In genomic region chr3:31769193-31769592, GRCm38 (mm10) we compare ENCODE assay signal across 11 mouse cellular contexts.
DNase-seq lines count a peak whose midpoint lies in the region; ATAC-seq and TF ChIP-seq lines count a peak whose summit lies in the region.
"Had no signal": no experiment of that assay in that cellular context is flagged by ENCODE, and none has a peak within 500 bp of the region (broad histone marks: within the 10 kb centered on the region; RNA-seq: fewer than 3 reads in every experiment).

No protein-coding gene starts in this region.

- H3K9ac ChIP-seq in heart, adult 2 months (ENCODE audit: low read depth, low read length): no peak overlapping the region
- no peak overlapping the region for H3K9ac ChIP-seq in heart, embryonic 11.5 days (ENCODE audit: low read depth, low read length)
- no peak overlapping the region for H3K9ac ChIP-seq in lung, embryonic 14.5 days
- H3K9ac ChIP-seq in neural tube, embryonic 14.5 days (replicated peaks; ENCODE audit: low read depth, low read length): no peak overlapping the region
- H3K9ac ChIP-seq: embryonic facial prominence, embryonic 15.5 days had no signal

- intact Hi-C loops in heart, adult 2 months (cut with DNase I): no loop called here

- TF ChIP-seq POLR2A in heart, adult 2 months (IDR thresholded peaks at IDR 0.05; ENCODE audit: insufficient read depth, low read depth, low read length): no peak

- H3K4me1 ChIP-seq in heart, adult 2 months (ENCODE audit: control insufficient read depth, insufficient read depth, low read length): no peaks in the 10 kb centered on the region
- no peaks in the 10 kb centered on the region for H3K4me1 ChIP-seq in heart, embryonic 11.5 days (ENCODE audit: control insufficient read depth, insufficient read depth, low read length)
- H3K4me1 ChIP-seq in lung, embryonic 14.5 days (ENCODE audit: insufficient read depth): no peaks in the 10 kb centered on the region
- no peaks in the 10 kb centered on the region for H3K4me1 ChIP-seq in neural tube, embryonic 14.5 days (ENCODE audit: control insufficient read depth, insufficient read depth, low read length)
- H3K4me1 ChIP-seq: embryonic facial prominence, embryonic 15.5 days; heart, embryonic 10.5 days had no signal

- 94% methylated on average over 1 of the region's 1 CpGs for WGBS in heart, adult 2 months
- 87% methylated on average over 1 of the region's 1 CpGs for WGBS in heart, embryonic 11.5 days (ENCODE audit: insufficient replicate concordance)
- WGBS in lung, embryonic 14.5 days: 86% methylated on average over 1 of the region's 1 CpGs
- WGBS in neural tube, embryonic 14.5 days: 95% methylated on average over 1 of the region's 1 CpGs

- H3K36me3 ChIP-seq in heart, adult 2 months (ENCODE audit: control insufficient read depth, insufficient read depth, low read length): no peaks in the 10 kb centered on the region
- no peaks in the 10 kb centered on the region for H3K36me3 ChIP-seq in heart, embryonic 11.5 days (ENCODE audit: control insufficient read depth, insufficient read depth, low read length)
- no peaks in the 10 kb centered on the region for H3K36me3 ChIP-seq in lung, embryonic 14.5 days (ENCODE audit: insufficient read depth)
- no peaks in the 10 kb centered on the region for H3K36me3 ChIP-seq in neural tube, embryonic 14.5 days (ENCODE audit: control insufficient read depth, insufficient read depth, low read length)
- H3K36me3 ChIP-seq: embryonic facial prominence, embryonic 15.5 days; heart, embryonic 10.5 days had no signal

- no peak overlapping the region for H3K4me2 ChIP-seq in heart, embryonic 11.5 days
- H3K4me2 ChIP-seq in lung, embryonic 14.5 days: no peak overlapping the region
- no peak overlapping the region for H3K4me2 ChIP-seq in neural tube, embryonic 14.5 days (ENCODE audit: low read depth, low read length)
- H3K4me2 ChIP-seq: embryonic facial prominence, embryonic 15.5 days had no signal

- no peak for DNase-seq in heart, adult 2 months
- peak; percentile 61 for DNase-seq in lung, embryonic 14.5 days
- DNase-seq in lung, postnatal 4 days: no peak
- peak; percentile 72 for DNase-seq in ZHBTc4 (ENCODE audit: low read depth, low spot score)
- no peak for DNase-seq in thymus, postnatal 0 days (ENCODE audit: low spot score)
- no peak for DNase-seq in thymus, adult 18-20 months
- DNase-seq: layer of hippocampus, adult 9-11 months had no signal

- TF ChIP-seq CTCF in heart, adult 2 months (IDR thresholded peaks at IDR 0.05): peak; percentile 68
- TF ChIP-seq CTCF in lung, embryonic 14.5 days (IDR thresholded peaks at IDR 0.05; ENCODE audit: low read depth): peak; percentile 45

- H3K9me3 ChIP-seq in heart, embryonic 11.5 days (replicated peaks; ENCODE audit: control insufficient read depth, low read length): no peaks in the 10 kb centered on the region
- H3K9me3 ChIP-seq in lung, embryonic 14.5 days (ENCODE audit: low read depth, low read length): no peaks in the 10 kb centered on the region
- no peaks in the 10 kb centered on the region for H3K9me3 ChIP-seq in neural tube, embryonic 14.5 days (ENCODE audit: control insufficient read depth, low read length)
- H3K9me3 ChIP-seq: embryonic facial prominence, embryonic 15.5 days; heart, embryonic 10.5 days had no signal

- no peak for TF ChIP-seq EP300 in heart, adult 2 months (IDR thresholded peaks at IDR 0.05; ENCODE audit: insufficient read depth, low read depth, low read length)

- ATAC-seq in heart, embryonic 11.5 days (replicated peaks; ENCODE audit: insufficient number of reproducible peaks, low FRiP score, low TSS enrichment): no peak
- no peak for ATAC-seq in lung, embryonic 14.5 days (ENCODE audit: insufficient read depth)
- peak; percentile 68; the same call in 1 of the 2 replicates for ATAC-seq in neural tube, embryonic 14.5 days (ENCODE audit: low read depth)

- no peak overlapping the region for H3K4me3 ChIP-seq in heart, adult 2 months
- no peak overlapping the region for H3K4me3 ChIP-seq in heart, embryonic 11.5 days (ENCODE audit: low read depth, low read length)
- no peak overlapping the region for H3K4me3 ChIP-seq in lung, embryonic 14.5 days (ENCODE audit: low read depth, low read length)
- no peak overlapping the region for H3K4me3 ChIP-seq in neural tube, embryonic 14.5 days (ENCODE audit: low read depth, low read length)
- H3K4me3 ChIP-seq: embryonic facial prominence, embryonic 15.5 days; heart, embryonic 10.5 days had no signal

- H3K79me2 ChIP-seq in heart, adult 2 months (replicated peaks; ENCODE audit: control insufficient read depth, insufficient read depth, low read length): no peaks in the 10 kb centered on the region

- no peaks in the 10 kb centered on the region for H3K27me3 ChIP-seq in heart, adult 2 months (ENCODE audit: control insufficient read depth, insufficient read depth, low read length)
- no peaks in the 10 kb centered on the region for H3K27me3 ChIP-seq in heart, embryonic 11.5 days (ENCODE audit: control insufficient read depth, insufficient read depth, low read length)
- H3K27me3 ChIP-seq in lung, embryonic 14.5 days (ENCODE audit: insufficient read depth, low read length): no peaks in the 10 kb centered on the region
- H3K27me3 ChIP-seq in neural tube, embryonic 14.5 days (ENCODE audit: control insufficient read depth, insufficient read depth, low read length): no peaks in the 10 kb centered on the region
- H3K27me3 ChIP-seq: embryonic facial prominence, embryonic 15.5 days had no signal

- no peak overlapping the region for H3K27ac ChIP-seq in heart, adult 2 months
- no peak overlapping the region for H3K27ac ChIP-seq in heart, embryonic 11.5 days (ENCODE audit: low read depth, low read length)
- no peak overlapping the region for H3K27ac ChIP-seq in lung, embryonic 14.5 days (ENCODE audit: low read depth)
- H3K27ac ChIP-seq in neural tube, embryonic 14.5 days (ENCODE audit: low read depth, low read length): no peak overlapping the region
- H3K27ac ChIP-seq: embryonic facial prominence, embryonic 15.5 days; heart, embryonic 10.5 days had no signal

Comparison
In these comparisons a context has a peak if more than half of its experiments do, and no peak if none do; other contexts are left out.
1. DNase-seq: peak in lung, embryonic 14.5 days (single experiment) and ZHBTc4 (single experiment); none in heart, adult 2 months (0 of 2), lung, postnatal 4 days (0 of 2), thymus, postnatal 0 days (single experiment) and thymus, adult 18-20 months (0 of 2).